Mouse (Mus musculus) limb, embryonic 13.5 days (tissue): ENCODE measurements around the gene Otx1. TPM values are rescaled to one million over a fixed set of nuclear protein-coding genes. Genes with fewer than 3 reads are reported as not detected.
A peak's percentile ranks its signal among the peaks of the same experiment; 100 is the strongest.

Experiments used
- ATAC-seq: fragments of 200-750 bp; cut with Nextera tagmentation; 2 replicates; pipeline ENCODE4 v1.8.0; 2017; ENCODE audit warnings: low read depth, moderate number of reproducible peaks, moderate TSS enrichment; ENCODE audit not compliant: low FRiP score
- H3K27ac ChIP-seq: fragments of 300-500 bp; sonication (generic); 2 replicates; pipeline ENCODE4 v1.5.1; 2015; ENCODE audit warnings: inconsistent platforms, mild to moderate bottlenecking, moderate library complexity
- H3K27me3 ChIP-seq: fragments of 300-500 bp; sonication (generic); 2 replicates; pipeline ENCODE4 v1.6.1; 2015; ENCODE audit warnings: mild to moderate bottlenecking, inconsistent platforms
- H3K36me3 ChIP-seq: fragments of 300-500 bp; sonication (generic); 2 replicates; pipeline ENCODE4 v1.6.1; 2015; ENCODE audit warnings: inconsistent platforms, mild to moderate bottlenecking, moderate library complexity
- H3K4me1 ChIP-seq: fragments of 300-500 bp; sonication (generic); 2 replicates; pipeline ENCODE4 v1.6.1; 2015; ENCODE audit warnings: inconsistent platforms
- H3K4me2 ChIP-seq: fragments of 300-500 bp; sonication (generic); replicated peaks from 2 replicates; pipeline ENCODE4 v1.6.1; 2015; ENCODE audit warnings: inconsistent platforms, mild to moderate bottlenecking, moderate library complexity
- H3K4me3 ChIP-seq: fragments of 300-500 bp; sonication (generic); 2 replicates; pipeline ENCODE4 v1.5.1; 2015; ENCODE audit warnings: moderate library complexity, mild to moderate bottlenecking, inconsistent platforms
- H3K9ac ChIP-seq: fragments of 300-500 bp; sonication (generic); 2 replicates; pipeline ENCODE4 v1.6.1; 2015; ENCODE audit warnings: mild to moderate bottlenecking, inconsistent platforms
- H3K9me3 ChIP-seq: fragments of 300-500 bp; sonication (generic); 2 replicates; pipeline ENCODE4 v1.6.1; 2016; ENCODE audit warnings: inconsistent platforms
- WGBS: fragments of 180-500 bp; shearing (Covaris S2); methylation state at CpG from one replicate; pipeline ENCODE4 v1.1.7; 2015; 5-methylcytosine and 5-hydroxymethylcytosine counted together
- polyA plus RNA-seq: library from polyadenylated mRNA; unstranded; fragments of >200 nt; fragmentation: Nextera tagmentation; extraction: Ambion mirVana; gene quantifications from 2 replicates; pipeline ENCODE4 v1.2.1, GENCODE M21; 2015

Otx1 gene
- 1.5 and 1.6 TPM in 2 replicates for polyA plus RNA-seq

GRCm38 (mm10) chr11:22002783-22003340 lies at the start of gene Otx1:
Otx1 (minus strand) TSS chr11:22002897.
- Histone ChIP-seq H3K27ac (no peak within 1 kb of the TSS), H3K36me3 (no peaks in the 10 kb centered on the region), H3K4me2 (peak within 1 kb of the TSS; percentile 89), H3K4me3 (peak within 1 kb of the TSS; percentile 56), H3K27me3 (peaks cover 87% of the 10 kb centered on the region), H3K9ac (peak within 1 kb of the TSS; percentile 63), H3K4me1 (peaks cover 44% of the 10 kb centered on the region), H3K9me3 (no peaks in the 10 kb centered on the region)
- ATAC-seq: no peak
- under 1% methylated on average over 34 of the region's 34 CpGs for WGBS

- Histone ChIP-seq H3K27me3 (no peaks in the 10 kb centered on the region), H3K27ac (no peak overlapping the region), H3K36me3 (peaks cover 11% of the 10 kb centered on the region), H3K4me2 (no peak overlapping the region), H3K4me1 (no peaks in the 10 kb centered on the region), H3K9me3 (no peaks in the 10 kb centered on the region), H3K4me3 (no peak overlapping the region), H3K9ac (no peak overlapping the region)
- ATAC-seq: no peak
- WGBS: 77% methylated on average over 7 of the region's 7 CpGs
Observed at GRCm38 (mm10) chr11:22050864-22051263, 48.2 kb upstream of the Otx1 start.

GRCm38 (mm10) chr11:22039854-22040426 lies 37.2 kb upstream of the Otx1 start:
- no peak overlapping the region for H3K27ac ChIP-seq
- no peak overlapping the region for H3K4me2 ChIP-seq
- no peaks in the 10 kb centered on the region for H3K36me3 ChIP-seq
- H3K4me1 ChIP-seq: no peaks in the 10 kb centered on the region
- 77% methylated on average over 6 of the region's 6 CpGs for WGBS
- H3K4me3 ChIP-seq: no peak overlapping the region
- H3K9me3 ChIP-seq: no peaks in the 10 kb centered on the region
- no peak for ATAC-seq
- no peaks in the 10 kb centered on the region for H3K27me3 ChIP-seq
- no peak overlapping the region for H3K9ac ChIP-seq

GRCm38 (mm10) chr11:22034564-22035105 lies 31.9 kb upstream of the Otx1 start:
- 57% methylated on average over 7 of the region's 7 CpGs for WGBS
- no peaks in the 10 kb centered on the region for H3K36me3 ChIP-seq
- H3K9me3 ChIP-seq: no peaks in the 10 kb centered on the region
- ATAC-seq: no peak
- H3K4me1 ChIP-seq: no peaks in the 10 kb centered on the region
- no peak overlapping the region for H3K4me3 ChIP-seq
- H3K27ac ChIP-seq: no peak overlapping the region
- H3K27me3 ChIP-seq: no peaks in the 10 kb centered on the region
- H3K4me2 ChIP-seq: no peak overlapping the region
- no peak overlapping the region for H3K9ac ChIP-seq

- Histone ChIP-seq H3K9ac (no peak overlapping the region), H3K27ac (no peak overlapping the region), H3K9me3 (no peaks in the 10 kb centered on the region), H3K4me2 (no peak overlapping the region), H3K4me1 (no peaks in the 10 kb centered on the region), H3K27me3 (no peaks in the 10 kb centered on the region), H3K4me3 (no peak overlapping the region), H3K36me3 (0 out of 2 replicates have a peak, but pooled peaks cover 2% of the 10 kb centered on the region)
- ATAC-seq: no peak
- 95% methylated on average over 3 of the region's 3 CpGs for WGBS
Observed at GRCm38 (mm10) chr11:22033582-22033981, 30.9 kb upstream of the Otx1 start.

GRCm38 (mm10) chr11:22020602-22021001 lies 17.9 kb upstream of the Otx1 start:
- Histone ChIP-seq H3K4me2 (no peak overlapping the region), H3K36me3 (peaks cover 15% of the 10 kb centered on the region), H3K27me3 (no peaks in the 10 kb centered on the region), H3K4me1 (no peaks in the 10 kb centered on the region), H3K9me3 (no peaks in the 10 kb centered on the region), H3K27ac (no peak overlapping the region), H3K4me3 (no peak overlapping the region), H3K9ac (no peak overlapping the region)
- no peak for ATAC-seq
- WGBS: 93% methylated on average over 2 of the region's 2 CpGs

GRCm38 (mm10) chr11:22017444-22017843 lies 14.7 kb upstream of the Otx1 start:
- H3K9ac ChIP-seq: no peak overlapping the region
- H3K27me3 ChIP-seq: no peaks in the 10 kb centered on the region
- H3K4me2 ChIP-seq: no peak overlapping the region
- no peaks in the 10 kb centered on the region for H3K9me3 ChIP-seq
- no peaks in the 10 kb centered on the region for H3K4me1 ChIP-seq
- WGBS: 71% methylated on average over 8 of the region's 8 CpGs
- H3K4me3 ChIP-seq: no peak overlapping the region
- no peak overlapping the region for H3K27ac ChIP-seq
- ATAC-seq: no peak
- H3K36me3 ChIP-seq: peaks cover 8% of the 10 kb centered on the region

- ATAC-seq: no peak
- WGBS: 78% methylated on average over 3 of the region's 3 CpGs
- no peak overlapping the region for H3K4me2 ChIP-seq
- no peak overlapping the region for H3K9ac ChIP-seq
- no peak overlapping the region for H3K4me3 ChIP-seq
- H3K27ac ChIP-seq: no peak overlapping the region
- no peaks in the 10 kb centered on the region for H3K4me1 ChIP-seq
- no peaks in the 10 kb centered on the region for H3K9me3 ChIP-seq
- H3K36me3 ChIP-seq: peaks cover 3% of the 10 kb centered on the region; the same call in 1 of the 2 replicates
- 0 out of 2 replicates have a peak, but pooled peaks cover under 1% of the 10 kb centered on the region for H3K27me3 ChIP-seq
Observed at GRCm38 (mm10) chr11:22016341-22016740, 13.6 kb upstream of the Otx1 start.

GRCm38 (mm10) chr11:22008817-22009216 lies 6.1 kb upstream of the Otx1 start:
- no peak overlapping the region for H3K4me3 ChIP-seq

GRCm38 (mm10) chr11:22008129-22008596 lies 5.5 kb upstream of the Otx1 start:
- H3K4me3 ChIP-seq: 0 out of 2 replicates have a peak overlapping the region, but pooled peaks have one; percentile 16
- no peak overlapping the region for H3K27ac ChIP-seq
- no peaks in the 10 kb centered on the region for H3K36me3 ChIP-seq
- no peaks in the 10 kb centered on the region for H3K9me3 ChIP-seq
- WGBS: 3% methylated on average over 10 of the region's 10 CpGs
- peaks cover 71% of the 10 kb centered on the region for H3K27me3 ChIP-seq
- H3K9ac ChIP-seq: no peak overlapping the region
- H3K4me2 ChIP-seq: peak overlapping the region; percentile 25
- peaks cover 21% of the 10 kb centered on the region for H3K4me1 ChIP-seq
- no peak for ATAC-seq

More at GRCm38 (mm10) chr11:22008817-22009216, 6.1 kb upstream of the Otx1 start:
- Histone ChIP-seq H3K4me2 (no peak overlapping the region), H3K36me3 (no peaks in the 10 kb centered on the region), H3K9me3 (no peaks in the 10 kb centered on the region), H3K27me3 (peaks cover 65% of the 10 kb centered on the region), H3K27ac (no peak overlapping the region), H3K4me1 (peaks cover 16% of the 10 kb centered on the region), H3K9ac (no peak overlapping the region)
- no peak for ATAC-seq
- 26% methylated on average over 2 of the region's 2 CpGs for WGBS

- Histone ChIP-seq H3K9me3 (no peaks in the 10 kb centered on the region), H3K36me3 (no peaks in the 10 kb centered on the region), H3K4me1 (peaks cover 25% of the 10 kb centered on the region), H3K9ac (no peak overlapping the region), H3K27ac (no peak overlapping the region), H3K4me2 (peak overlapping the region; percentile 34), H3K4me3 (peak overlapping the region; percentile 16; the same call in 1 of the 2 replicates), H3K27me3 (peaks cover 71% of the 10 kb centered on the region)
- no peak for ATAC-seq
- WGBS: 2% methylated on average over 6 of the region's 6 CpGs
Observed at GRCm38 (mm10) chr11:22007781-22008110, 5.0 kb upstream of the Otx1 start.

- H3K4me2 ChIP-seq: peak overlapping the region; percentile 34
- no peak for ATAC-seq
- no peaks in the 10 kb centered on the region for H3K36me3 ChIP-seq
- no peaks in the 10 kb centered on the region for H3K9me3 ChIP-seq
- 5% methylated on average over 20 of the region's 20 CpGs for WGBS
- no peak overlapping the region for H3K27ac ChIP-seq
- peaks cover 71% of the 10 kb centered on the region for H3K27me3 ChIP-seq
- H3K4me1 ChIP-seq: peaks cover 30% of the 10 kb centered on the region
- H3K9ac ChIP-seq: no peak overlapping the region
- peak overlapping the region; percentile 16; the same call in 1 of the 2 replicates for H3K4me3 ChIP-seq
Observed at GRCm38 (mm10) chr11:22007088-22007780, 4.5 kb upstream of the Otx1 start.
